Mouse (Mus musculus) midbrain, embryonic 16.5 days (tissue): Measurements from ENCODE around the gene Usp19. TPM values are rescaled to one million over a fixed set of nuclear protein-coding genes. Genes with fewer than 3 reads are reported as not detected.

ENCODE experiments used
- ATAC-seq: fragments of 200-750 bp; cut with Nextera tagmentation; 2 replicates; pipeline ENCODE4 v1.8.0; 2017; ENCODE audit warnings: moderate TSS enrichment
- H3K27ac ChIP-seq: fragments of 300-500 bp; sonication (generic); 2 replicates; pipeline ENCODE4 v1.5.1; 2014; ENCODE audit warnings: mild to moderate bottlenecking, low read length, mixed read lengths
- H3K27me3 ChIP-seq: fragments of 300-500 bp; sonication (generic); 2 replicates; pipeline ENCODE4 v1.6.1; 2014; ENCODE audit warnings: low read depth, low read length, mixed read lengths; ENCODE audit not compliant: control insufficient read depth, insufficient read depth
- H3K36me3 ChIP-seq: fragments of 300-500 bp; sonication (generic); 2 replicates; pipeline ENCODE4 v1.6.1; 2014; ENCODE audit warnings: mild to moderate bottlenecking, low read length, moderate library complexity, mixed read lengths; ENCODE audit not compliant: control insufficient read depth, insufficient read depth
- H3K4me1 ChIP-seq: fragments of 300-500 bp; sonication (generic); 2 replicates; pipeline ENCODE4 v1.6.1; 2014; ENCODE audit warnings: mild to moderate bottlenecking, low read length, mixed read lengths; ENCODE audit not compliant: control insufficient read depth, insufficient read depth
- H3K4me2 ChIP-seq: fragments of 300-500 bp; sonication (generic); 2 replicates; pipeline ENCODE4 v1.6.1; 2014; ENCODE audit warnings: mild to moderate bottlenecking, low read length, mixed read lengths
- H3K4me3 ChIP-seq: fragments of 300-500 bp; sonication (generic); 2 replicates; pipeline ENCODE4 v1.5.1; 2014; ENCODE audit warnings: low read depth, mild to moderate bottlenecking, low read length, moderate library complexity, mixed read lengths
- H3K9ac ChIP-seq: fragments of 300-500 bp; sonication (generic); 2 replicates; pipeline ENCODE4 v1.6.1; 2014; ENCODE audit warnings: low read depth, low read length, mixed read lengths
- H3K9me3 ChIP-seq: fragments of 300-500 bp; sonication (generic); replicated peaks from 2 replicates; pipeline ENCODE4 v1.6.1; 2014; ENCODE audit warnings: mild to moderate bottlenecking, low read length, mixed read lengths; ENCODE audit not compliant: control insufficient read depth, poor library complexity, severe bottlenecking
- WGBS: fragments of 180-500 bp; shearing (Covaris S2); extraction: QIAGEN DNeasy Blood & Tissue Kit; methylation state at CpG from one replicate; pipeline ENCODE4 v1.1.7; 2014; 5-methylcytosine and 5-hydroxymethylcytosine counted together
- polyA plus RNA-seq: library from polyadenylated mRNA; unstranded; fragments of >200 nt; fragmentation: Nextera tagmentation; extraction: Ambion mirVana; gene quantifications from 2 replicates; pipeline ENCODE4 v1.2.1, GENCODE M21; 2015

The Usp19 gene
- polyA plus RNA-seq, 1 experiment from 2014 or later = 71.5 TPM

- peaks cover under 1% of the 10 kb centered on the region; the same call in 1 of the 2 replicates for H3K36me3 ChIP-seq
- H3K4me3 ChIP-seq = no peak overlapping the region
- 94% methylated on average over 4 of the region's 4 CpGs for WGBS
- ATAC-seq = no peak
- peaks cover 20% of the 10 kb centered on the region for H3K4me1 ChIP-seq
- no peak overlapping the region for H3K9ac ChIP-seq
- H3K9me3 ChIP-seq = no peaks in the 10 kb centered on the region
- no peak overlapping the region for H3K4me2 ChIP-seq
- no peak overlapping the region for H3K27ac ChIP-seq
- no peaks in the 10 kb centered on the region for H3K27me3 ChIP-seq
These were observed 32.9 kb downstream of the Usp19 start for GRCm38 (mm10) chr9:108523341-108523740.

GRCm38 (mm10) chr9:108525400-108525799 is 35.0 kb downstream of the Usp19 start:
- Histone ChIP-seq H3K36me3 (peaks cover 10% of the 10 kb centered on the region), H3K9ac (no peak overlapping the region), H3K9me3 (no peaks in the 10 kb centered on the region), H3K27me3 (no peaks in the 10 kb centered on the region), H3K27ac (no peak overlapping the region), H3K4me3 (no peak overlapping the region), H3K4me2 (no peak overlapping the region), H3K4me1 (peaks cover 4% of the 10 kb centered on the region)
- WGBS = 88% methylated on average over 3 of the region's 3 CpGs
- no peak for ATAC-seq

GRCm38 (mm10) chr9:108530954-108531353 is 40.6 kb downstream of the Usp19 start:
- no peak for ATAC-seq
- no peak overlapping the region for H3K27ac ChIP-seq
- 94% methylated on average over 1 of the region's 1 CpGs for WGBS
- no peaks in the 10 kb centered on the region for H3K4me1 ChIP-seq
- no peaks in the 10 kb centered on the region for H3K9me3 ChIP-seq
- H3K27me3 ChIP-seq = no peaks in the 10 kb centered on the region
- H3K9ac ChIP-seq = no peak overlapping the region
- peaks cover 43% of the 10 kb centered on the region for H3K36me3 ChIP-seq
- no peak overlapping the region for H3K4me2 ChIP-seq
- H3K4me3 ChIP-seq = no peak overlapping the region

GRCm38 (mm10) chr9:108531496-108531895 is 41.1 kb downstream of the Usp19 start:
- no peaks in the 10 kb centered on the region for H3K27me3 ChIP-seq
- no peak overlapping the region for H3K4me2 ChIP-seq
- no peak overlapping the region for H3K9ac ChIP-seq
- H3K9me3 ChIP-seq = no peaks in the 10 kb centered on the region
- WGBS = 98% methylated on average over 1 of the region's 1 CpGs
- no peaks in the 10 kb centered on the region for H3K4me1 ChIP-seq
- no peak overlapping the region for H3K4me3 ChIP-seq
- ATAC-seq = no peak
- peaks cover 44% of the 10 kb centered on the region for H3K36me3 ChIP-seq
- H3K27ac ChIP-seq = no peak overlapping the region

GRCm38 (mm10) chr9:108540846-108541245 is 50.4 kb downstream of the Usp19 start:
- Histone ChIP-seq H3K27me3 (no peaks in the 10 kb centered on the region), H3K36me3 (peaks cover 35% of the 10 kb centered on the region), H3K9me3 (no peaks in the 10 kb centered on the region), H3K4me2 (no peak overlapping the region), H3K27ac (no peak overlapping the region), H3K4me1 (no peaks in the 10 kb centered on the region), H3K4me3 (no peak overlapping the region), H3K9ac (no peak overlapping the region)
- no peak for ATAC-seq

- Histone ChIP-seq H3K36me3 (peaks cover 33% of the 10 kb centered on the region), H3K4me3 (no peak overlapping the region), H3K27me3 (no peaks in the 10 kb centered on the region), H3K9me3 (no peaks in the 10 kb centered on the region), H3K27ac (no peak overlapping the region), H3K9ac (no peak overlapping the region), H3K4me2 (no peak overlapping the region), H3K4me1 (no peaks in the 10 kb centered on the region)
- ATAC-seq = no peak
- WGBS = 97% methylated on average over 3 of the region's 3 CpGs
These were observed 55.6 kb downstream of the Usp19 start for GRCm38 (mm10) chr9:108545986-108546385.

GRCm38 (mm10) chr9:108546875-108547274 is 56.5 kb downstream of the Usp19 start:
- Histone ChIP-seq H3K27ac (no peak overlapping the region), H3K9ac (no peak overlapping the region), H3K4me1 (no peaks in the 10 kb centered on the region), H3K36me3 (peaks cover 30% of the 10 kb centered on the region), H3K9me3 (no peaks in the 10 kb centered on the region), H3K4me2 (no peak overlapping the region), H3K4me3 (no peak overlapping the region), H3K27me3 (no peaks in the 10 kb centered on the region)
- ATAC-seq = no peak
- 97% methylated on average over 1 of the region's 1 CpGs for WGBS

Other genes with a start within 250 kb of the Usp19 start
- 67.9 and 79.5 TPM in 2 replicates for gene Dag1, start 226.6 kb upstream of the Usp19 start, polyA plus RNA-seq
- gene Nicn1, start 200.2 kb upstream of the Usp19 start, polyA plus RNA-seq = 149 and 163 TPM in 2 replicates
- 30.2 and 33.6 TPM in 2 replicates for gene Amt, start 193.7 kb upstream of the Usp19 start, polyA plus RNA-seq
- 273 and 286 TPM in 2 replicates for gene Rhoa, start 184.5 kb upstream of the Usp19 start, polyA plus RNA-seq
- gene Tcta, start 184.4 kb upstream of the Usp19 start, polyA plus RNA-seq = 47.9 and 49.2 TPM in 2 replicates
- gene Gpx1, start 151.7 kb upstream of the Usp19 start, polyA plus RNA-seq = 434 and 456 TPM in 2 replicates
- gene Usp4, start 142.7 kb upstream of the Usp19 start, polyA plus RNA-seq = 126 and 142 TPM in 2 replicates
- 2.3 and 2.5 TPM in 2 replicates for gene 1700102P08Rik, start 97.8 kb upstream of the Usp19 start, polyA plus RNA-seq
- gene Ccdc36, start 62.1 kb upstream of the Usp19 start, polyA plus RNA-seq = 1.7 and 2.6 TPM in 2 replicates
- gene BC048562, start 54.1 kb upstream of the Usp19 start, polyA plus RNA-seq = not detected in 2 replicates
- gene Ccdc71, start 30.1 kb upstream of the Usp19 start, polyA plus RNA-seq = 65.2 and 69.3 TPM in 2 replicates
- 72.6 and 81.0 TPM in 2 replicates for gene Klhdc8b, start 29.0 kb upstream of the Usp19 start, polyA plus RNA-seq
- gene Lamb2, start 10.9 kb upstream of the Usp19 start, polyA plus RNA-seq = 18.6 and 19.3 TPM in 2 replicates
- gene Qars, start 17.1 kb downstream of the Usp19 start, polyA plus RNA-seq = 56.6 and 68.2 TPM in 2 replicates
- 119 and 132 TPM in 2 replicates for gene Qrich1, start 26.2 kb downstream of the Usp19 start, polyA plus RNA-seq
- 92.7 and 93.9 TPM in 2 replicates for gene Impdh2, start 69.7 kb downstream of the Usp19 start, polyA plus RNA-seq
- gene Ndufaf3, start 76.8 kb downstream of the Usp19 start, polyA plus RNA-seq = 77.2 and 79.4 TPM in 2 replicates
- gene Dalrd3, start 79.3 kb downstream of the Usp19 start, polyA plus RNA-seq = 350 and 361 TPM in 2 replicates
- gene Wdr6, start 88.1 kb downstream of the Usp19 start, polyA plus RNA-seq = 420 and 427 TPM in 2 replicates
- 39.2 and 43.1 TPM in 2 replicates for gene P4htm, start 107.1 kb downstream of the Usp19 start, polyA plus RNA-seq
- 48.8 and 50.4 TPM in 2 replicates for gene Arih2, start 158.8 kb downstream of the Usp19 start, polyA plus RNA-seq
- gene Slc25a20, start 171.5 kb downstream of the Usp19 start, polyA plus RNA-seq = 44.9 and 45.2 TPM in 2 replicates
- gene Prkar2a, start 198.7 kb downstream of the Usp19 start, polyA plus RNA-seq = 57.3 and 69.1 TPM in 2 replicates